Mouse (Mus musculus) ES-Bruce4 (cell line): ENCODE data around the gene Bcr.

ENCODE experiments used
- CTCF ChIP-seq: IDR thresholded peaks from one replicate; pipeline ENCODE4 v1.8.1; 2011; ENCODE audit warnings: low read depth, low read length
- EP300 ChIP-seq: IDR thresholded peaks from 2 replicates; pipeline ENCODE4 v1.6.1; 2011; ENCODE audit warnings: low read depth, low read length; ENCODE audit not compliant: insufficient read depth
- POLR2A ChIP-seq: IDR thresholded peaks from one replicate; pipeline ENCODE4 v1.8.1; 2011; ENCODE audit warnings: low read length; ENCODE audit not compliant: insufficient read depth

DNA sequence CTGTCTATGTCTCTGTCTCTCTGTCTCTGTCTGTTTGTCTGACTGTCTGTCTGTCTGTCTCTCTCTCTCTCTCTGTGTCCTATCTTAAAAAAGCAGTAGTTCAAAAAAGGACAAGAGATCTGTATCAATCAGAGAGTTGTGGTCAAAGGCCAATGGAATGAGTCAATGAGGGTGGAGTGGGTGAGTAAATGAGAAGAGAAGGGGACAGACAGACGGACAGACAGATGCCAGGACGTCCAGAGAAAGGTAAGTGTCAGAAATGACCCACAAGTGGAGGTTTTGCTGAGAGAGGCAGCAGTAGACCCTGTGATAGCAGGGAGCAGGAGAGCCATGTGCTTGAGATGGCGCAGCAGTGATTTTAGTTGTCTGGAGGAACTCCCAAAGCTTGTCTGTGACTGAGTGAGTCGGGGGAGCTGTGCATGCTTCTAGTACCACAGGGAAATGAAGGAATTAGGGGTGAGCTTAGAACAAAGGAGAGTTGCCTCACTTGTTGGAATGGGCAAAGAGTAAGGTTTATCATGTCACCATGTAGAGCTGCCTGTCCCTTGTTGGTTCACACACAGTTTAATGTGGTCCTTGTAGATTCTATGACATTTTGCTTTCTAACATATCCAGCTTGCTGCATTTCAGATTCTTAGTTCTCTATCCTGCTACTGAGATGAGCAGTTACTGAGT, 161.7 kb downstream of the Bcr start:
- TF ChIP-seq CTCF: no peak
- no peak for TF ChIP-seq EP300
- TF ChIP-seq POLR2A: no peak
